Mouse (Mus musculus): ENCODE results near the gene Phf2. TPM values are rescaled to one million over a fixed set of nuclear protein-coding genes. Genes with fewer than 3 reads are reported as not detected.

Gene Phf2
- polyA plus RNA-seq, 1 experiment, result 29.4 TPM

DNA sequence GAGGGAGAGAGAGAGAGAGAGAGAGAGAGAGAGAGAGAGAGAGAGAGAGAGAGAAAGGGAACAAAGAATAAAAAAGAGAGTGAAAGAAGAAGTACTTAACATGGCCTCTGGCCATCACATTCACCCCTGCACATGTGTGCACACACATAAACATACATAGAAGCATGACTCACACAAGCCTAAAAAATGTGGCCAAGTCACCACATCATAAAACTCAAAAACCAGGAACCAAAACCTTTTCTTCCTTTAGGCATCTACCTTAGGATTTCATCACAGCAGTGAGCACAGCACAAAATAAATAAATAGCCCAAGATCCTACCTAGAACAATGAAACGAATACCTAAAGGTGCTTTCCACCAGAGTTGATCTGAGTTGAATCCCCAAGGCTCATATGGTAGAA, 9.0 kb downstream of the Phf2 start:
- TF ChIP-seq POLR2A (IDR thresholded peaks at IDR 0.05; ENCODE audit: low read depth, low read length), result no peak
- TF ChIP-seq CTCF (IDR thresholded peaks at IDR 0.05; ENCODE audit: borderline replicate concordance, insufficient read depth, low read length), result no peak
- no peak overlapping the region for H3K4me3 ChIP-seq (ENCODE audit: insufficient read depth, low read length)
- peaks cover 16% of the 10 kb centered on the region for H3K4me1 ChIP-seq (ENCODE audit: control insufficient read depth, insufficient read depth, low read length)
- H3K27ac ChIP-seq (ENCODE audit: insufficient read depth, low read length), result no peak overlapping the region

DNA sequence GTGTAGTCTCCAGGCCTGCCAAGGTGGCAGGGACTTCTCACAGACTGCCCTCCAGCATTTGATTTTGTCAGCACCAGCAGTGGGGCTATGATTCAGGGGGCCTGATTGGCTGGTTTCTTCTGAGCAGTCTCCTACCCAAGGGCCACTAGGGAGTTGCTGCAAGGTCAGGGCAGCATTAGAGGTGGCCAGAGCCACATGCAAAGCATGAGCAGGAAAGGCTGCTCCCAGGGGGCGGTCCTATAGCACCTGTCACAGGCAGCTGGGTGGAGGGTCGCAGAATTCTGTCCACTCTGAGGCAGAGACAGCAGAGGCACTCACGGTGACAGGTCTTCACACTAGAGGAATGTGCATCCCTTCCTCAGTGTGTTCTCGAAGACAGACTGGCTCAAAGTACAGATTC, 12.1 kb downstream of the Phf2 start:
- H3K4me3 ChIP-seq (ENCODE audit: insufficient read depth, low read length), result no peak overlapping the region
- no peak overlapping the region for H3K27ac ChIP-seq (ENCODE audit: insufficient read depth, low read length)
- no peak for TF ChIP-seq POLR2A (IDR thresholded peaks at IDR 0.05; ENCODE audit: low read depth, low read length)
- no peak for TF ChIP-seq CTCF (IDR thresholded peaks at IDR 0.05; ENCODE audit: borderline replicate concordance, insufficient read depth, low read length)
- peaks cover 16% of the 10 kb centered on the region for H3K4me1 ChIP-seq (ENCODE audit: control insufficient read depth, insufficient read depth, low read length)

DNA sequence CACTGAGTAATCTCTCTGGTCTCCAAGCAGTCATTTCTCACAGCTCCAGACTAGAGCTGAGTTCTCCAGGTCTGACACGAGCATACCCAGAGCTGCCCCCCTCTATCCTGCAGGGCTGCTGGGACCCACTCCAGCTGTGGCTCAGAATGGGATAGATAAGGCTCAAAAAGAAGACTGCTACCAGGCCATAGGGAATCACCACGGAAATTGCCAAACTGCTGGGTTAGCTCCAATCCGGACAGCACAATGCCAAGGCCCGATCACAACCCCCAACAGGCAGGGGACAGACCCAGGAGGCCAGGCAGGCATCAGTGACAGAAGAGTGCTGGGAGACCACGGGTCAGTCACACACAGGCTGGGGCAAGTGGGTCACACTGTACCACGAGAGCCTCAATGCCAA, 12.9 kb downstream of the Phf2 start:
- TF ChIP-seq POLR2A (IDR thresholded peaks at IDR 0.05; ENCODE audit: low read depth, low read length) (no peak), CTCF (IDR thresholded peaks at IDR 0.05; ENCODE audit: borderline replicate concordance, insufficient read depth, low read length) (no peak)
- peaks cover 13% of the 10 kb centered on the region for H3K4me1 ChIP-seq (ENCODE audit: control insufficient read depth, insufficient read depth, low read length)
- H3K4me3 ChIP-seq (ENCODE audit: insufficient read depth, low read length), result no peak overlapping the region
- peak overlapping the region; percentile 48; the same call in 1 of the 2 replicates for H3K27ac ChIP-seq (ENCODE audit: insufficient read depth, low read length)

- Histone ChIP-seq H3K4me1 (ENCODE audit: control insufficient read depth, insufficient read depth, low read length) (peaks cover 11% of the 10 kb centered on the region; the same call in 1 of the 2 replicates), H3K27ac (ENCODE audit: insufficient read depth, low read length) (peak overlapping the region; percentile 23), H3K4me3 (ENCODE audit: insufficient read depth, low read length) (no peak overlapping the region)
- TF ChIP-seq POLR2A (IDR thresholded peaks at IDR 0.05; ENCODE audit: low read depth, low read length), result no peak
- TF ChIP-seq CTCF (IDR thresholded peaks at IDR 0.05; ENCODE audit: borderline replicate concordance, insufficient read depth, low read length), result no peak
Observed at GRCm38 (mm10) chr13:48857246-48857932, 13.5 kb downstream of the Phf2 start.

DNA sequence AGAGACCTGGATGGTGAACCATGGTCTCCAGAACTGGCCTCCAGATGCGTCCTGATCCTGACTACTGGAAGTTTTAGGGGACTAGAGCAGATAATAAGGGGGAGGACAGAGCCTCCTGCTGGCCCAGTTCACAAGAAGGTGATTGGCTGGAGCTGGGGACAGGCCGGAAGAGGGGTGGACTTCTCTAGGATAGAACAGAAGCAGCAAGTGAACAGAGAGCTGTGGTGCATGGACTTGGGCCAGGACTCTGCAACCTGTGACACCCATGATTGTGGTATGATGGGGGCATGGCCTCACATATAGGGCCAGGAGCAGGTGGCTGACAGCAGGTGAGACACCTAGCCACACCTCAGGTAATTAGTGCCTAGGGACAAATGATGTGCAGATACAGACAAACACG, 17.0 kb downstream of the Phf2 start:
- no peak for TF ChIP-seq POLR2A (IDR thresholded peaks at IDR 0.05; ENCODE audit: low read depth, low read length)
- TF ChIP-seq CTCF (IDR thresholded peaks at IDR 0.05; ENCODE audit: borderline replicate concordance, insufficient read depth, low read length), result no peak
- no peak overlapping the region for H3K4me3 ChIP-seq (ENCODE audit: insufficient read depth, low read length)
- H3K27ac ChIP-seq (ENCODE audit: insufficient read depth, low read length), result no peak overlapping the region
- peaks cover 11% of the 10 kb centered on the region; the same call in 1 of the 2 replicates for H3K4me1 ChIP-seq (ENCODE audit: control insufficient read depth, insufficient read depth, low read length)

- Histone ChIP-seq H3K27ac (ENCODE audit: insufficient read depth, low read length) (no peak overlapping the region), H3K4me3 (ENCODE audit: insufficient read depth, low read length) (no peak overlapping the region), H3K4me1 (ENCODE audit: control insufficient read depth, insufficient read depth, low read length) (peaks cover 9% of the 10 kb centered on the region; the same call in 1 of the 2 replicates)
- TF ChIP-seq POLR2A (IDR thresholded peaks at IDR 0.05; ENCODE audit: low read depth, low read length) (no peak), CTCF (IDR thresholded peaks at IDR 0.05; ENCODE audit: borderline replicate concordance, insufficient read depth, low read length) (no peak)
Observed at GRCm38 (mm10) chr13:48853475-48853874, 17.4 kb downstream of the Phf2 start.

DNA sequence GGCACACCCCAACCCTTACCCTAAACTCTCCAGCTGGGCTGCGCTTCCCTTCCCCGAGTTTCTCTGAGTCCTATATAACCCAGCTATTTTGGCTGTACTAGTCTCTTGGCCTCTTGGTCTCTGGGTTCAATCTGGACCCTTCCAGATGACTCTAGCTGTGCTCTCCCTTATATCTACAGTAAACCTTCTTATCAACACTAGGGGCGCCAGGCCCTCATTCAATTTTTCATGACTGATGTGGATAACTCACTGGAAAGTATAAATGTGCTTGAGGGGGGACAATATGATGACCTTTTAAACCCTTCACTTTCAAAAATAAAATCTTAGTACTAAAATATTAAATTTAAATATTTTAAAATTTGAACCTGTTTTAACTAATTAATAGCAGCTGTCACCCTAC, 18.1 kb downstream of the Phf2 start:
- H3K27ac ChIP-seq (ENCODE audit: insufficient read depth, low read length), result no peak overlapping the region
- 0 out of 2 replicates have a peak, but pooled peaks cover 5% of the 10 kb centered on the region for H3K4me1 ChIP-seq (ENCODE audit: control insufficient read depth, insufficient read depth, low read length)
- TF ChIP-seq POLR2A (IDR thresholded peaks at IDR 0.05; ENCODE audit: low read depth, low read length), result no peak
- TF ChIP-seq CTCF (IDR thresholded peaks at IDR 0.05; ENCODE audit: borderline replicate concordance, insufficient read depth, low read length), result no peak

GRCm38 (mm10) chr13:48851719-48852118, 19.2 kb downstream of the Phf2 start:
- TF ChIP-seq POLR2A (IDR thresholded peaks at IDR 0.05; ENCODE audit: low read depth, low read length), result no peak
- TF ChIP-seq CTCF (IDR thresholded peaks at IDR 0.05; ENCODE audit: borderline replicate concordance, insufficient read depth, low read length), result no peak
- no peaks in the 10 kb centered on the region for H3K4me1 ChIP-seq (ENCODE audit: control insufficient read depth, insufficient read depth, low read length)
- no peak overlapping the region for H3K27ac ChIP-seq (ENCODE audit: insufficient read depth, low read length)
- H3K4me3 ChIP-seq (ENCODE audit: insufficient read depth, low read length), result no peak overlapping the region

More for the DNA sequence above, 18.1 kb downstream of the Phf2 start:
- H3K4me3 ChIP-seq (ENCODE audit: insufficient read depth, low read length), result no peak overlapping the region

GRCm38 (mm10) chr13:48850771-48851170, 20.1 kb downstream of the Phf2 start:
- H3K4me3 ChIP-seq (ENCODE audit: insufficient read depth, low read length), result no peak overlapping the region
- H3K4me1 ChIP-seq (ENCODE audit: control insufficient read depth, insufficient read depth, low read length), result no peaks in the 10 kb centered on the region
- TF ChIP-seq CTCF (IDR thresholded peaks at IDR 0.05; ENCODE audit: borderline replicate concordance, insufficient read depth, low read length), result no peak
- TF ChIP-seq POLR2A (IDR thresholded peaks at IDR 0.05; ENCODE audit: low read depth, low read length), result no peak
- H3K27ac ChIP-seq (ENCODE audit: insufficient read depth, low read length), result no peak overlapping the region

DNA sequence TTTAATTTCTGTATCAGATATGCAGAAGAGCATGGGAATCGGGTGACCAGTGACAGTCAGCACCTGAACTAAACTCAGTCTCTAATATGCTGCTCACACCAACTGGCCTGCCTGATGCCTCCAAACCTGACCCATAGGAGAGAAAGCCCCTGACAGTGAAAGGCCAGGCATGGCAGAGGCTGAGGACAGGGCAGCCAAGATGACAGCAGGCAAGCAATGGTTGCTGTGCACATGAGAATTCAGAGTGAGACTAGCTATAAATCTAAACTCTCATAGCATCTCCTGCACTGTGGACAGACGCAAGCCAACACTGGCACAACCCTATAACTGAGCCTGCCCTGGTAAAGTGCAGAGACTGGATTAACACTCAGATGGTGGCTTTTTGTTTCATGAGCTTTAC, 20.6 kb downstream of the Phf2 start:
- Histone ChIP-seq H3K4me3 (ENCODE audit: insufficient read depth, low read length) (no peak overlapping the region), H3K27ac (ENCODE audit: insufficient read depth, low read length) (no peak overlapping the region), H3K4me1 (ENCODE audit: control insufficient read depth, insufficient read depth, low read length) (no peaks in the 10 kb centered on the region)
- TF ChIP-seq POLR2A (IDR thresholded peaks at IDR 0.05; ENCODE audit: low read depth, low read length), result no peak
- TF ChIP-seq CTCF (IDR thresholded peaks at IDR 0.05; ENCODE audit: borderline replicate concordance, insufficient read depth, low read length), result no peak

Measured in embryonic fibroblast, embryonic 13.5 days (primary cell).